ENCODE assay signal across 12 mouse cellular contexts in genomic region chr8:84740895-84741843, GRCm38 (mm10). TPM values are rescaled to one million over a fixed set of nuclear protein-coding genes. Genes with fewer than 3 reads are reported as not detected.
DNase-seq lines count a peak whose midpoint lies in the region; ATAC-seq and TF ChIP-seq lines count a peak whose summit lies in the region.
"Had no signal": no experiment of that assay in that cellular context is flagged by ENCODE, and none has a peak within 500 bp of the region (broad histone marks: within the 10 kb centered on the region; RNA-seq: fewer than 3 reads in every experiment).

No protein-coding gene starts in this region.

- H3K27me3 ChIP-seq in cerebellum, adult 2 months (ENCODE audit: control insufficient read depth, insufficient read depth, low read length): no peaks in the 10 kb centered on the region
- no peaks in the 10 kb centered on the region for H3K27me3 ChIP-seq in kidney, postnatal 0 days (ENCODE audit: insufficient read depth, low read length)
- no peaks in the 10 kb centered on the region for H3K27me3 ChIP-seq in forebrain, embryonic 14.5 days (replicated peaks; ENCODE audit: control insufficient read depth, insufficient read depth, low read length)

- no peaks in the 10 kb centered on the region for H3K9me3 ChIP-seq in kidney, postnatal 0 days (replicated peaks; ENCODE audit: low read length)
- H3K9me3 ChIP-seq in forebrain, embryonic 14.5 days (replicated peaks; ENCODE audit: control insufficient read depth, low read length): no peaks in the 10 kb centered on the region

- ATAC-seq in kidney, postnatal 0 days (replicated peaks; ENCODE audit: low FRiP score, low read depth): no peak
- ATAC-seq in forebrain, embryonic 14.5 days: no peak

- H3K9ac ChIP-seq in kidney, postnatal 0 days (ENCODE audit: low read depth, low read length): no peak overlapping the region
- H3K9ac ChIP-seq in forebrain, embryonic 14.5 days (ENCODE audit: low read length): peak overlapping the region; percentile 47; the same call in 1 of the 2 replicates

- TF ChIP-seq CTCF in cerebellum, adult 2 months (IDR thresholded peaks at IDR 0.05; ENCODE audit: borderline replicate concordance, insufficient read depth, low read depth, low read length): no peak
- TF ChIP-seq CTCF in kidney, postnatal 0 days (IDR thresholded peaks at IDR 0.05; ENCODE audit: low read depth): no peak

- peak overlapping the region; percentile 62 for H3K27ac ChIP-seq in cerebellum, adult 2 months (ENCODE audit: insufficient read depth, low read length)
- peak overlapping the region; percentile 5; the same call in 1 of the 2 replicates for H3K27ac ChIP-seq in kidney, postnatal 0 days
- H3K27ac ChIP-seq in forebrain, embryonic 14.5 days (ENCODE audit: low read depth, low read length): peak overlapping the region; percentile 87
- H3K27ac ChIP-seq: macrophage had no signal

- no peak overlapping the region for H3K4me2 ChIP-seq in kidney, postnatal 0 days (ENCODE audit: low read length)
- H3K4me2 ChIP-seq in forebrain, embryonic 14.5 days (ENCODE audit: low read length): no peak overlapping the region

- H3K4me1 ChIP-seq in cerebellum, adult 2 months (ENCODE audit: control insufficient read depth, insufficient read depth, low read length): peaks cover 91% of the 10 kb centered on the region
- peaks cover 29% of the 10 kb centered on the region for H3K4me1 ChIP-seq in kidney, postnatal 0 days (replicated peaks; ENCODE audit: insufficient read depth, low read length)
- peaks cover 78% of the 10 kb centered on the region for H3K4me1 ChIP-seq in forebrain, embryonic 14.5 days (ENCODE audit: control insufficient read depth, insufficient read depth, low read length)

- TF ChIP-seq POLR2A in cerebellum, adult 2 months (IDR thresholded peaks at IDR 0.05; ENCODE audit: borderline replicate concordance, insufficient read depth, low read length): no peak

- DNase-seq in cerebellum, adult 2 months: peak in 1 of 2 experiments; percentile 26
- DNase-seq in cerebellum, adult 9-10 months: no peak
- DNase-seq in kidney, postnatal 0 days (ENCODE audit: low spot score): no peak
- no peak for DNase-seq in kidney, postnatal 4 days
- DNase-seq in forebrain, embryonic 14.5 days (ENCODE audit: low spot score): no peak
- peak; percentile 49 to 58 for DNase-seq in lung, postnatal 4 days
- DNase-seq in cerebellum, adult 9-11 months: no peak
- no peak for DNase-seq in B cell, adult 2 months
- DNase-seq: adrenal gland, postnatal 10 days; cerebellum, adult 8-10 months; spleen, adult 18-20 months had no signal

- 40% methylated on average over 13 of the region's 13 CpGs for WGBS in cerebellum, adult 2 months
- WGBS in kidney, postnatal 0 days: 49% methylated on average over 13 of the region's 13 CpGs
- 35% methylated on average over 13 of the region's 13 CpGs for WGBS in forebrain, embryonic 14.5 days

- H3K36me3 ChIP-seq in kidney, postnatal 0 days (ENCODE audit: insufficient read depth, low read length): no peaks in the 10 kb centered on the region
- no peaks in the 10 kb centered on the region; the same call in 1 of the 2 replicates for H3K36me3 ChIP-seq in forebrain, embryonic 14.5 days (ENCODE audit: control insufficient read depth, insufficient read depth, low read length)

- H3K4me3 ChIP-seq in cerebellum, adult 2 months (replicated peaks; ENCODE audit: insufficient read depth, low read depth, low read length): no peak overlapping the region
- H3K4me3 ChIP-seq in kidney, postnatal 0 days (replicated peaks; ENCODE audit: low read depth, low read length): no peak overlapping the region
- no peak overlapping the region for H3K4me3 ChIP-seq in forebrain, embryonic 14.5 days (ENCODE audit: low read depth, low read length)

RNA-seq across cellular contexts. Expression of gene G430095P16Rik, which starts 18.4 kb away (rescaled TPM):
- polyA plus RNA-seq in cerebellum, adult 2 months (2012; rRNA removed): 0.27 and 0.33 TPM in 2 replicates
- polyA plus RNA-seq in kidney, postnatal 0 days (2015; fragmentation: Nextera tagmentation; extraction: Ambion mirVana): 1.9 and 2.5 TPM in 2 replicates
- 1.5 and 1.7 TPM in 2 replicates for polyA plus RNA-seq in forebrain, embryonic 14.5 days (2014; fragmentation: Nextera tagmentation; extraction: Ambion mirVana)
- polyA plus RNA-seq: macrophage had no signal

RNA-seq across cellular contexts. Expression of gene Lyl1, which starts 39.9 kb away (rescaled TPM):
- polyA plus RNA-seq in cerebellum, adult 2 months (2012; rRNA removed): 1.7 TPM in 2 replicates
- polyA plus RNA-seq in kidney, postnatal 0 days (2015; fragmentation: Nextera tagmentation; extraction: Ambion mirVana): 6.1 and 6.4 TPM in 2 replicates
- 2.9 and 3.8 TPM in 2 replicates for polyA plus RNA-seq in forebrain, embryonic 14.5 days (2014; fragmentation: Nextera tagmentation; extraction: Ambion mirVana)

RNA-seq across cellular contexts. Expression of gene Nacc1, which starts 53.5 kb away (rescaled TPM):
- polyA plus RNA-seq in cerebellum, adult 2 months (2012; rRNA removed): 91.0 and 93.9 TPM in 2 replicates
- 15.9 and 16.1 TPM in 2 replicates for polyA plus RNA-seq in kidney, postnatal 0 days (2015; fragmentation: Nextera tagmentation; extraction: Ambion mirVana)
- polyA plus RNA-seq in forebrain, embryonic 14.5 days (2014; fragmentation: Nextera tagmentation; extraction: Ambion mirVana): 17.0 and 17.6 TPM in 2 replicates

RNA-seq across cellular contexts. Expression of gene Trmt1, which starts 55.1 kb away (rescaled TPM):
- 144 and 148 TPM in 2 replicates for polyA plus RNA-seq in cerebellum, adult 2 months (2012; rRNA removed)
- 55.3 and 56.1 TPM in 2 replicates for polyA plus RNA-seq in kidney, postnatal 0 days (2015; fragmentation: Nextera tagmentation; extraction: Ambion mirVana)
- polyA plus RNA-seq in forebrain, embryonic 14.5 days (2014; fragmentation: Nextera tagmentation; extraction: Ambion mirVana): 47.8 and 52.3 TPM in 2 replicates

RNA-seq across cellular contexts. Expression of gene Nfix, which starts 59.0 kb away (rescaled TPM):
- 98.5 and 105 TPM in 2 replicates for polyA plus RNA-seq in cerebellum, adult 2 months (2012; rRNA removed)
- polyA plus RNA-seq in kidney, postnatal 0 days (2015; fragmentation: Nextera tagmentation; extraction: Ambion mirVana): 21.1 and 22.3 TPM in 2 replicates
- 237 and 318 TPM in 2 replicates for polyA plus RNA-seq in forebrain, embryonic 14.5 days (2014; fragmentation: Nextera tagmentation; extraction: Ambion mirVana)

Comparison
In these comparisons a context has a peak if more than half of its experiments do, and no peak if none do; other contexts are left out.
1. DNase-seq: peak in lung, postnatal 4 days (2 of 2); none in cerebellum, adult 9-10 months (single experiment), kidney, postnatal 0 days (single experiment), kidney, postnatal 4 days (0 of 2), forebrain, embryonic 14.5 days (single experiment), cerebellum, adult 9-11 months (single experiment) and B cell, adult 2 months (0 of 2).
2. H3K27ac ChIP-seq: peak in every context shown above with its lines; median percentile 87 in forebrain, embryonic 14.5 days; 62 in cerebellum, adult 2 months; 5 in kidney, postnatal 0 days.